Mouse (Mus musculus): Measurements from ENCODE around the gene Cenpq. TPM values are rescaled to one million over a fixed set of nuclear protein-coding genes. Genes with fewer than 3 reads are reported as not detected.
A peak's percentile ranks its signal among the peaks of the same experiment; 100 is the strongest.

Gene Cenpq
- polyA plus RNA-seq, 1 experiment from 2014 or later: 39.7 TPM

DNA sequence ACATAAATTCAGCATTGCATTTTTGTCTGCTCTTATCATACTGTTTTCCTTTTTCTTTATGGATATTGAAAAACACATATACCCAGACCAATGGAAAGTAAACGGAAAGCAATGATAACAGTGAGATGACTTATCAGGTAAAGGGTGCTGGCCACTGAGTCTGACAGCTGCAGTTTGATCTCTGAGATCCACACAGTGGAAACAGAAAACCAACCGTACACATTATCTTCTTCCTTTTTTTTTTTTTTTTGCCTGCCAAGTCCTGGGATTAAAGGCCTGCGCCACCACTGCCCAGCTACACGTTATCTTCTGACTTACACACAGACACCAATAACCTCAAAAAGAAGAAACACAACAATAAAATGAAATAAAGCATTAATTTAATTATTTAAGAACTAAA, 31.5 kb downstream of the Cenpq start:
- H3K27me3 ChIP-seq (ENCODE audit: control insufficient read depth, insufficient read depth, low read length): no peaks in the 10 kb centered on the region
- 77% methylated on average over 4 of the region's 4 CpGs for WGBS
- DNase-seq (ENCODE audit: low spot score) (no peak), ATAC-seq (ENCODE audit: insufficient number of reproducible peaks, low FRiP score, low TSS enrichment, low read depth) (no peak)
- no peak overlapping the region for H3K27ac ChIP-seq (replicated peaks; ENCODE audit: low read depth, low read length)
- no peaks in the 10 kb centered on the region for H3K9me3 ChIP-seq (ENCODE audit: control insufficient read depth, low read length)
- H3K4me3 ChIP-seq (ENCODE audit: low read depth, low read length): no peak overlapping the region
- H3K9ac ChIP-seq (ENCODE audit: low read length): no peak overlapping the region
- H3K4me1 ChIP-seq (ENCODE audit: control insufficient read depth, insufficient read depth, low read length): no peaks in the 10 kb centered on the region
- no peak overlapping the region for H3K4me2 ChIP-seq (ENCODE audit: low read depth, severe bottlenecking)
- H3K36me3 ChIP-seq (ENCODE audit: control insufficient read depth, insufficient read depth, low read length): no peaks in the 10 kb centered on the region

DNA sequence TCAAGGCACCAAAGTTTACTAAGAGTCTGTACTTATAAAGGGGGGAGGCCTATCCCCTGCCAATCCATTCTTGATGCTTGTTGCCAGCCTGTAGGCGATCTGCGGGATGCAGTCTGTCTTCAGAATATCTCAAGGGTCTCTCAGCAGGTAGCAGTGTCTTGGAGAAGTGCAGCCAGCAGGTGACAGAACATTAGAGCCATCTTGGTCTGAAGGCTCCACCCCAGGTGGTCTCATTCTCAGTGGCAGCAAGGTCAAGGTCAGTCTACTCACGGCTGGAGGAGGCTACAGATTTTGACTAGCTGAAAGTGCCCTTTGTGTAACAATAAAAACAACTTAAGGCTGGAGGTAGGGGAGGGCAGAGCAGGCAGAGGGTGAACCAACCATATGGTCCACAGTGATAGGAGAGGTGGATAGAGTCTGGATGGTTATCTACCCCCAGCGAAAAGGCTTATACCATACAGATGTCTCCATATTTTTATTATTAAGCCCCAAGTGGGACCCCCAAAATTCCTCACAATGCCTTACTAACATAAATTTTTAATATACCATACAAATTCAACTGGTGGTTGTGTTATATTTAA, 35.0 kb downstream of the Cenpq start:
- no peak for DNase-seq (ENCODE audit: low spot score)
- no peaks in the 10 kb centered on the region for H3K27me3 ChIP-seq (ENCODE audit: control insufficient read depth, insufficient read depth, low read length)
- WGBS: 44% methylated on average over 4 of the region's 4 CpGs

DNA sequence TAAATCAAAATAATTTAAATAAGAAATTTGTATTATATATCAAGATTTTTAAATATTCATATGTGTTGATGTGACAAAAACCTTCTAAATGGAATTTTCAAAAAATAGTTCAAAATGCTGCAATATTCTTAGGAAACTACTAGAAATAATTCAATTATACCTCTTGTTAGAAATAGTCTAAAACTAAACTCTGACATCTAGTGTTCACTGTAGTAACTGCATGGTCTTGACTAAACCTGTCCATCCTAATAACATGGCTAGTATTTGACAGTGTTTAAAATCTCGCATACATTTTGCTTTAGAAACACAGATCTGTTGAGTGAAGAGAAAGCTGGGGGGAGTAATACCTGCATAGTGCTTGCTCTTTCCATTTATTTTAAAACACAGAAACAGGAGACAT, 38.0 kb downstream of the Cenpq start:
- 83% methylated on average over 1 of the region's 1 CpGs for WGBS
- ATAC-seq (ENCODE audit: insufficient number of reproducible peaks, low FRiP score, low TSS enrichment, low read depth): no peak

More for the DNA sequence above, 35.0 kb downstream of the Cenpq start:
- Histone ChIP-seq H3K9ac (ENCODE audit: low read length) (no peak overlapping the region), H3K36me3 (ENCODE audit: control insufficient read depth, insufficient read depth, low read length) (no peaks in the 10 kb centered on the region), H3K4me3 (ENCODE audit: low read depth, low read length) (no peak overlapping the region), H3K4me2 (ENCODE audit: low read depth, severe bottlenecking) (no peak overlapping the region), H3K4me1 (ENCODE audit: control insufficient read depth, insufficient read depth, low read length) (no peaks in the 10 kb centered on the region), H3K27ac (replicated peaks; ENCODE audit: low read depth, low read length) (no peak overlapping the region), H3K9me3 (ENCODE audit: control insufficient read depth, low read length) (no peaks in the 10 kb centered on the region)
- ATAC-seq (ENCODE audit: insufficient number of reproducible peaks, low FRiP score, low TSS enrichment, low read depth): no peak

DNA sequence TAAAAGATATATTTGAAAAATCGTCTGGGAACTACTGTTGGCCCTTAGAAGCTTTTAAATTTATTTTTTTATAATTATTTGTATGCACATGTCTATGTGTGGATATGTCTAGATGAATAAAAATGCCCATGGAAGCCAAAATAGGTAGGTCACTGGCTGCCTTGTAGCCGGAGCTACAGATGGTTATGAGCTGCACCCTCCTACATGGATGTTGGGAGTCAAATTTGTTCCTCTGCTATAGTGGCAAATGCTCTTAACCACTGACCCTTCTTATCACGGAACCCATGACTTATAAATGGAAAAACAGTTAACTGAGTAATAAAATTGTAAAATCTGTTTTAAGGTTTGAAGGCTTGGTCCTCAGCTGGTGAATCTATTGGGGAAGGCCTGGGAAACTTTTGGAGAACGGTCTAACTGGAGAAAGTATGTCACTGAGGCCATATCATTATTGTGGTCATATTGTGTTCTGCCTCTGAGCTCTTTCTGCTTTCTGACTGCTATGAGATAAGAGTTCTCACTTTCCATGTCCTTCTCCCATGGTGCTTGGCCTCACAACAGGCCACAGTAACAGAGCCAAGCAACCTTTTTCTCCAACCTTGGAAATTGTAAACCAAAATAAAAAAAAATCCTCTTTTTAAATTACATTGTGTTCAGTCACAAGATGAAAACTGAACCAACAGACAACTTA, 46.9 kb downstream of the Cenpq start:
- DNase-seq (ENCODE audit: low spot score) (no peak), ATAC-seq (ENCODE audit: insufficient number of reproducible peaks, low FRiP score, low TSS enrichment, low read depth) (no peak)
- WGBS: 85% methylated on average over 4 of the region's 4 CpGs
- no peak overlapping the region for H3K4me2 ChIP-seq (ENCODE audit: low read depth, severe bottlenecking)
- no peak overlapping the region for H3K27ac ChIP-seq (replicated peaks; ENCODE audit: low read depth, low read length)
- H3K9ac ChIP-seq (ENCODE audit: low read length): no peak overlapping the region
- H3K4me1 ChIP-seq (ENCODE audit: control insufficient read depth, insufficient read depth, low read length): no peaks in the 10 kb centered on the region
- no peaks in the 10 kb centered on the region for H3K9me3 ChIP-seq (ENCODE audit: control insufficient read depth, low read length)
- no peaks in the 10 kb centered on the region for H3K27me3 ChIP-seq (ENCODE audit: control insufficient read depth, insufficient read depth, low read length)
- H3K4me3 ChIP-seq (ENCODE audit: low read depth, low read length): no peak overlapping the region
- no peaks in the 10 kb centered on the region for H3K36me3 ChIP-seq (ENCODE audit: control insufficient read depth, insufficient read depth, low read length)

More for the DNA sequence above, 38.0 kb downstream of the Cenpq start:
- no peaks in the 10 kb centered on the region for H3K36me3 ChIP-seq (ENCODE audit: control insufficient read depth, insufficient read depth, low read length)
- DNase-seq (ENCODE audit: low spot score): no peak
- H3K9ac ChIP-seq (ENCODE audit: low read length): no peak overlapping the region
- no peak overlapping the region for H3K4me2 ChIP-seq (ENCODE audit: low read depth, severe bottlenecking)
- H3K27ac ChIP-seq (replicated peaks; ENCODE audit: low read depth, low read length): no peak overlapping the region
- no peaks in the 10 kb centered on the region for H3K4me1 ChIP-seq (ENCODE audit: control insufficient read depth, insufficient read depth, low read length)
- H3K9me3 ChIP-seq (ENCODE audit: control insufficient read depth, low read length): no peaks in the 10 kb centered on the region
- H3K27me3 ChIP-seq (ENCODE audit: control insufficient read depth, insufficient read depth, low read length): no peaks in the 10 kb centered on the region
- no peak overlapping the region for H3K4me3 ChIP-seq (ENCODE audit: low read depth, low read length)

- H3K4me1 ChIP-seq (ENCODE audit: control insufficient read depth, insufficient read depth, low read length): no peaks in the 10 kb centered on the region
- H3K4me2 ChIP-seq (ENCODE audit: low read depth, severe bottlenecking): no peak overlapping the region
- no peak overlapping the region for H3K9ac ChIP-seq (ENCODE audit: low read length)
- no peaks in the 10 kb centered on the region for H3K27me3 ChIP-seq (ENCODE audit: control insufficient read depth, insufficient read depth, low read length)
- H3K9me3 ChIP-seq (ENCODE audit: control insufficient read depth, low read length): no peaks in the 10 kb centered on the region
- 85% methylated on average over 4 of the region's 4 CpGs for WGBS
- DNase-seq (ENCODE audit: low spot score) (no peak), ATAC-seq (ENCODE audit: insufficient number of reproducible peaks, low FRiP score, low TSS enrichment, low read depth) (no peak)
- no peak overlapping the region for H3K27ac ChIP-seq (replicated peaks; ENCODE audit: low read depth, low read length)
- no peak overlapping the region for H3K4me3 ChIP-seq (ENCODE audit: low read depth, low read length)
- no peaks in the 10 kb centered on the region for H3K36me3 ChIP-seq (ENCODE audit: control insufficient read depth, insufficient read depth, low read length)
These were observed 49.7 kb downstream of the Cenpq start for GRCm38 (mm10) chr17:40885155-40885554.

DNA sequence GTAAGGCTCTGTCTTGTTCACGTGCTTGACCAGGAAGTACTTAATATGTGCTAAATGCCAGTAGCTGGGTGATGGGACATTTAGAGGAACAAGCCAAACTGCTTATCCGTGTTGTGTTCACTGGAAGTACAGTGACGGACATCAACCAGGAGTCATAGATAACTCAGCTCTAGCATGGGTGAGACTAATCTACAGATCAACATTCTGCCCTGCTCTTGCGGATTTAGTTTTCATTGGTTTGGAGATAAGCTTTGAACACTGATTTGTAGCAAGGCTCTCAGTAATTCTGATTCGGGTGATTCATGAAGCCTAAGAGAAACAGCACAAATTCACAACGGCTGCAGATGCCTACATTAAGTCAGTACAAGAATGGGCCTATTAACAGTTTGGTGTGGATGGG, 52.7 kb downstream of the Cenpq start:
- Histone ChIP-seq H3K9ac (ENCODE audit: low read length) (no peak overlapping the region), H3K4me3 (ENCODE audit: low read depth, low read length) (no peak overlapping the region), H3K4me2 (ENCODE audit: low read depth, severe bottlenecking) (no peak overlapping the region), H3K9me3 (ENCODE audit: control insufficient read depth, low read length) (no peaks in the 10 kb centered on the region), H3K36me3 (ENCODE audit: control insufficient read depth, insufficient read depth, low read length) (no peaks in the 10 kb centered on the region), H3K27me3 (ENCODE audit: control insufficient read depth, insufficient read depth, low read length) (no peaks in the 10 kb centered on the region), H3K27ac (replicated peaks; ENCODE audit: low read depth, low read length) (no peak overlapping the region), H3K4me1 (ENCODE audit: control insufficient read depth, insufficient read depth, low read length) (no peaks in the 10 kb centered on the region)
- no peak for ATAC-seq (ENCODE audit: insufficient number of reproducible peaks, low FRiP score, low TSS enrichment, low read depth)
- no peak for DNase-seq (ENCODE audit: low spot score)
- 90% methylated on average over 6 of the region's 6 CpGs for WGBS

- Histone ChIP-seq H3K27me3 (ENCODE audit: control insufficient read depth, insufficient read depth, low read length) (no peaks in the 10 kb centered on the region), H3K36me3 (ENCODE audit: control insufficient read depth, insufficient read depth, low read length) (no peaks in the 10 kb centered on the region), H3K4me3 (ENCODE audit: low read depth, low read length) (peak within 1 kb of the TSS; percentile 56), H3K9ac (ENCODE audit: low read length) (peak within 1 kb of the TSS; percentile 60), H3K27ac (replicated peaks; ENCODE audit: low read depth, low read length) (no peak within 1 kb of the TSS), H3K4me2 (ENCODE audit: low read depth, severe bottlenecking) (peak within 1 kb of the TSS; percentile 89), H3K9me3 (ENCODE audit: control insufficient read depth, low read length) (no peaks in the 10 kb centered on the region), H3K4me1 (ENCODE audit: control insufficient read depth, insufficient read depth, low read length) (no peaks in the 10 kb centered on the region)
- DNase-seq (ENCODE audit: low spot score): peak; percentile 67
- peak; percentile 78 for ATAC-seq (ENCODE audit: insufficient number of reproducible peaks, low FRiP score, low TSS enrichment, low read depth)
- WGBS: under 1% methylated on average over 40 of the region's 40 CpGs
These were observed 54.7 kb downstream of the Cenpq start, which contains the start of gene 9130008F23Rik for GRCm38 (mm10) chr17:40879924-40880691. Gene 9130008F23Rik (minus strand): TSS chr17:40880559.

DNA sequence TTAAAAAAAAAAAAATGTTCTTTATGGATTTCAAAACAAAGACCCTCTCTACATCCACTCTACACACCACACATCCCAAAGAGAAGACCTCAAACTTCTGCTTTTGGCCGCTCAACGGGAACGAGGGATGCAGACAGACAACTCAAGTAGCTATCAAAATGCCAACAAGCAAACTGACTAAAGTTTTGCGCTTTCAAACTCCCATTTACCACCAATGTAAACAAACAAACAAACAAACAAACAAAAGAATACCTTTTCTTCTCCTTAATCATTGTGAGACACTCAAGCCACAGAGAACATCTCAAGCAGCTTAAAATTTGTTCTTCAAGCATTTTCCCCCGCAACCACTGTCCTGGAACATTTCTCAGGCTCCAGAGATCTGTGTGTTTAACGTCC, 55.3 kb downstream of the Cenpq start:
- H3K27me3 ChIP-seq (ENCODE audit: control insufficient read depth, insufficient read depth, low read length): no peaks in the 10 kb centered on the region
- WGBS: 5% methylated on average over 6 of the region's 6 CpGs
- peak overlapping the region; percentile 56 for H3K4me3 ChIP-seq (ENCODE audit: low read depth, low read length)
- no peaks in the 10 kb centered on the region for H3K9me3 ChIP-seq (ENCODE audit: control insufficient read depth, low read length)
- no peaks in the 10 kb centered on the region for H3K4me1 ChIP-seq (ENCODE audit: control insufficient read depth, insufficient read depth, low read length)
- DNase-seq (ENCODE audit: low spot score) (no peak), ATAC-seq (ENCODE audit: insufficient number of reproducible peaks, low FRiP score, low TSS enrichment, low read depth) (no peak)
- H3K9ac ChIP-seq (ENCODE audit: low read length): peak overlapping the region; percentile 60; the same call in 1 of the 2 replicates
- H3K27ac ChIP-seq (replicated peaks; ENCODE audit: low read depth, low read length): no peak overlapping the region
- H3K4me2 ChIP-seq (ENCODE audit: low read depth, severe bottlenecking): peak overlapping the region; percentile 89
- H3K36me3 ChIP-seq (ENCODE audit: control insufficient read depth, insufficient read depth, low read length): no peaks in the 10 kb centered on the region

Measured in limb, embryonic 11.5 days (tissue).